Mouse (Mus musculus) stomach, embryonic 14.5 days (tissue): ENCODE measurements around the gene Tent5a. TPM values are rescaled to one million over a fixed set of nuclear protein-coding genes. Genes with fewer than 3 reads are reported as not detected.

Experiments
- ATAC-seq: fragments of 200-750 bp; cut with Nextera tagmentation; 2 replicates; pipeline ENCODE4 v1.8.0; 2017; ENCODE audit warnings: low read depth, moderate TSS enrichment; ENCODE audit not compliant: insufficient number of reproducible peaks, insufficient read depth, low FRiP score
- H3K27ac ChIP-seq: fragments of 300-500 bp; sonication (generic); 2 replicates; pipeline ENCODE4 v1.5.1; 2014; ENCODE audit warnings: mild to moderate bottlenecking, low read length, moderate library complexity, mixed read lengths
- H3K27me3 ChIP-seq: fragments of 300-500 bp; sonication (generic); 2 replicates; pipeline ENCODE4 v1.6.1; 2014; ENCODE audit warnings: low read length, control low read depth, mixed read lengths; ENCODE audit not compliant: control insufficient read depth, insufficient read depth
- H3K36me3 ChIP-seq: fragments of 300-500 bp; sonication (generic); 2 replicates; pipeline ENCODE4 v1.6.1; 2014; ENCODE audit warnings: mild to moderate bottlenecking, control low read depth, low read length, moderate library complexity, mixed read lengths; ENCODE audit not compliant: control insufficient read depth, insufficient read depth
- H3K4me1 ChIP-seq: fragments of 300-500 bp; sonication (generic); 2 replicates; pipeline ENCODE4 v1.6.1; 2014; ENCODE audit warnings: low read length, control low read depth, mixed read lengths; ENCODE audit not compliant: control insufficient read depth, insufficient read depth
- H3K4me2 ChIP-seq: fragments of 300-500 bp; sonication (generic); replicated peaks from 2 replicates; pipeline ENCODE4 v1.6.1; 2014; ENCODE audit warnings: low read depth, low read length, control low read depth
- H3K4me3 ChIP-seq: fragments of 300-500 bp; sonication (generic); 2 replicates; pipeline ENCODE4 v1.5.1; 2014; ENCODE audit warnings: low read depth, low read length, control low read depth
- H3K9ac ChIP-seq: fragments of 300-500 bp; sonication (generic); replicated peaks from 2 replicates; pipeline ENCODE4 v1.6.1; 2014; ENCODE audit warnings: low read depth, mild to moderate bottlenecking, control low read depth, low read length, moderate library complexity, mixed read lengths
- H3K9me3 ChIP-seq: fragments of 300-500 bp; sonication (generic); 2 replicates; pipeline ENCODE4 v1.6.1; 2016; ENCODE audit warnings: low read depth, low read length, control low read depth; ENCODE audit not compliant: control insufficient read depth
- WGBS: fragments of 180-500 bp; shearing (Covaris S2); extraction: QIAGEN DNeasy Blood & Tissue Kit; methylation state at CpG from one replicate; pipeline ENCODE4 v1.1.7; 2014; 5-methylcytosine and 5-hydroxymethylcytosine counted together
- polyA plus RNA-seq: library from polyadenylated mRNA; unstranded; fragments of >200 nt; fragmentation: Nextera tagmentation; extraction: Ambion mirVana; gene quantifications from 2 replicates; pipeline ENCODE4 v1.2.1, GENCODE M21; 2014

Tent5a gene
- polyA plus RNA-seq, 1 experiment from 2014 or later: 27.8 TPM

DNA sequence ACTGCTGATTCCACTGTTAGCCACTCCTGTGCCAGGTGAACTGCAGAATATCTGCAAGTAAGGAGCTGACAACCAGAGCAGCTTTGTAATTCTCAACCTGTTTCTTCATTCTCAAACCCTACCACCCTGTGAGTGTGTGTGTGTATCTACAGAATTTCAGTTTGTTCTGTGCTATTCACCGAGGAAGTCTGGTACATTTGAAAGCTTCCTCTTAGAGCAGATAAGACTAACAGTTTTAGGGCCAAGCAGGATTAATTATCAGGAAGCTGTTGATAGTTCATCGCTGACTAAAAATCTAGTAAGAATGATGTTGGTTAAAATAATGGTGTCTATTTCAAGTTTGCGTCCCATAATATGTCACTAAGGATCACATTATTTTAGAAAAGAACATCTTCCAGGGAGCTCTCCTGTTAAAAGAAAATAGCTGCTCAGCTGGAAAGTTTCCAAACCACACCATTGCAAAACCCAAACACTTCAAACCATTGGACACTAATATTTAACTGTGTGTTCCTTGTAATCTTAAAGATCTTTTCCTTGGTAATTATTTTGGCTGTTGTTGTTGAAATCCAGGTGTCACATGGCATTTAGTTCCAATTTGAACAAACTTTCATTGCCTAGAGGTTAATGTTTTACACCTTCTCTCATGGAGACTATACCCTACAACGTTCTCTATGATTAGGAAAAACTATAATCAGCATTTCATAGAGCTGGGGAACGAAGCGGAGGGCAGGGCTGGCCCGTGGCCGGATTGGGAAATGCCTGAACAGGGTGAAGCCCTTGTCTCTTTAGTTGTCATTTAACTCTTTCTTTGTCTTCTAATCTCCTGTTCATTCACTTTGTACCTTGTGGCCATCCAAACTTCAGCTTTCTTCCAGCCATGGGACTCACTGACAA is 16.0 kb upstream of the Tent5a start:
- Histone ChIP-seq H3K4me2 (no peak overlapping the region), H3K36me3 (no peaks in the 10 kb centered on the region), H3K9ac (no peak overlapping the region), H3K27me3 (no peaks in the 10 kb centered on the region), H3K4me3 (no peak overlapping the region), H3K9me3 (no peaks in the 10 kb centered on the region), H3K27ac (no peak overlapping the region), H3K4me1 (peaks cover 7% of the 10 kb centered on the region; the same call in 1 of the 2 replicates)
- WGBS: 43% methylated on average over 8 of the region's 8 CpGs
- ATAC-seq: no peak

GRCm38 (mm10) chr9:85340303-85340702 is 13.2 kb upstream of the Tent5a start:
- WGBS: 80% methylated on average over 3 of the region's 3 CpGs

GRCm38 (mm10) chr9:85336046-85336445 is 8.9 kb upstream of the Tent5a start:
- Histone ChIP-seq H3K9me3 (no peaks in the 10 kb centered on the region), H3K9ac (no peak overlapping the region), H3K4me2 (no peak overlapping the region), H3K4me1 (no peaks in the 10 kb centered on the region), H3K27ac (no peak overlapping the region), H3K36me3 (no peaks in the 10 kb centered on the region), H3K4me3 (no peak overlapping the region), H3K27me3 (no peaks in the 10 kb centered on the region)
- 86% methylated on average over 7 of the region's 7 CpGs for WGBS
- no peak for ATAC-seq

More at GRCm38 (mm10) chr9:85340303-85340702, 13.2 kb upstream of the Tent5a start:
- H3K36me3 ChIP-seq: no peaks in the 10 kb centered on the region
- no peak overlapping the region for H3K4me2 ChIP-seq
- H3K27ac ChIP-seq: no peak overlapping the region
- H3K9me3 ChIP-seq: no peaks in the 10 kb centered on the region
- H3K9ac ChIP-seq: no peak overlapping the region
- H3K4me1 ChIP-seq: peaks cover 7% of the 10 kb centered on the region; the same call in 1 of the 2 replicates
- H3K27me3 ChIP-seq: no peaks in the 10 kb centered on the region
- no peak overlapping the region for H3K4me3 ChIP-seq
- ATAC-seq: no peak

- no peak overlapping the region for H3K27ac ChIP-seq
- H3K9me3 ChIP-seq: no peaks in the 10 kb centered on the region
- H3K4me1 ChIP-seq: no peaks in the 10 kb centered on the region
- H3K4me2 ChIP-seq: no peak overlapping the region
- no peaks in the 10 kb centered on the region for H3K36me3 ChIP-seq
- no peak overlapping the region for H3K9ac ChIP-seq
- WGBS: 84% methylated on average over 2 of the region's 2 CpGs
- H3K27me3 ChIP-seq: no peaks in the 10 kb centered on the region
- no peak for ATAC-seq
- no peak overlapping the region for H3K4me3 ChIP-seq
Observed at GRCm38 (mm10) chr9:85331521-85331920, 4.4 kb upstream of the Tent5a start.

- WGBS: 2% methylated on average over 16 of the region's 16 CpGs
- H3K4me1 ChIP-seq: no peaks in the 10 kb centered on the region
- no peak overlapping the region for H3K9ac ChIP-seq
- H3K27me3 ChIP-seq: no peaks in the 10 kb centered on the region
- H3K4me3 ChIP-seq: peak overlapping the region; percentile 79
- H3K36me3 ChIP-seq: no peaks in the 10 kb centered on the region
- 0 out of 2 replicates have a peak, but pooled peaks have one; percentile 7 for ATAC-seq
- H3K9me3 ChIP-seq: no peaks in the 10 kb centered on the region
- H3K27ac ChIP-seq: peak overlapping the region; percentile 89
- H3K4me2 ChIP-seq: peak overlapping the region; percentile 72
Observed at GRCm38 (mm10) chr9:85328259-85328658, 1.1 kb upstream of the Tent5a start.

DNA sequence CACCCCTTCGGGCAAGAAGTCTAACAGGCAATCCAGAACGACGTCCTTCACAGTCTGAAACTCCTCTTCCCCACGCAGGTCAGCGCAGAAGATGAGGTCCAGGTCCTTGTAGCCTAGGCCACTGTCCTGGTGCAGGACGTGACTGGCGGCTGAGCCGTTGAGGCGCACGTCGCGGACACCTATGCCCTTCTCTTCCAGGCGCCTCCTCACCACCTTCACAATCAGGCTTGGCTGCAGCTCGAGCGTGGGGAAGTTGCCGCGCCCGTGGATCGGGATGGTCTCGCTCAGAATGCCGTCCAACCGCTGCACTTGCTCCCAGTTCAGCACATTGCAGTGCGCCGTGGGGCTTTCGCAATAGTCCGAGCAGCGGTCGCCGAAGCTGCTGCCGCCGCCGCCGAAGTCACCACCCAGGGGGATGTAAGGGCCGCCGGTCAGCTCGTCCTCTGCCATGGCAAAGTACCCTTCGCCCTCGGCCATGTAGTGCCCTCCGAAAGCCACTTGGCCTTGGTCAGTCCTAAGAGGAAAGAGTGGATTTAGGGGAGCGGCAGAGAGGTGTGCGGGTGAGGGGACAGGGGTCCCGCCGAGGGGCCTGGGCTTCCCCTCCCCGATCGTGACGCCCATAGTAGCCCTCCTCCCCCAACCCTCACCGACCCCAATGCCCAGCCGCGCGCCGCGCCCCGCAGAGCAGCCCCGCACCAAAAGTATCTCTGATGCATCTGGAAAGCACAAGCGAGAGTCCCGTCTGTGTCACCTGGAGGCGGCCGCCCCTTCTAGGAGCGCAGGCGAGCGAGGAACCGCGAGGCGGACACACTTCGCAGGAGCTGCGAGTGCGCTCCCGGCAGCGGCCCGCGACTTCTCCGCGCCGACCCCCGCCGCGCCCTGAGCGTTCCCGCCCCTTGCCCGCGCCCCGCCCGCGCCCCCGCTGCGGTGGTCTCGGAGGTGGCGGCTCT is 581 bp downstream of the Tent5a start:
- H3K27me3 ChIP-seq: no peaks in the 10 kb centered on the region
- peak overlapping the region; percentile 71 for H3K9ac ChIP-seq
- under 1% methylated on average over 66 of the region's 88 CpGs for WGBS
- peak; percentile 51; the same call in 1 of the 2 replicates for ATAC-seq
- peak overlapping the region; percentile 79 for H3K4me3 ChIP-seq
- H3K4me2 ChIP-seq: peak overlapping the region; percentile 72
- no peaks in the 10 kb centered on the region for H3K36me3 ChIP-seq
- H3K4me1 ChIP-seq: no peaks in the 10 kb centered on the region
- H3K9me3 ChIP-seq: no peaks in the 10 kb centered on the region
- peak overlapping the region; percentile 72 for H3K27ac ChIP-seq

GRCm38 (mm10) chr9:85325201-85325868 is 1.8 kb downstream of the Tent5a start:
- Histone ChIP-seq H3K9me3 (no peaks in the 10 kb centered on the region), H3K27ac (no peak overlapping the region), H3K4me3 (peak overlapping the region; percentile 79), H3K27me3 (no peaks in the 10 kb centered on the region), H3K36me3 (no peaks in the 10 kb centered on the region), H3K9ac (no peak overlapping the region), H3K4me2 (peak overlapping the region; percentile 72), H3K4me1 (no peaks in the 10 kb centered on the region)
- ATAC-seq: no peak
- WGBS: 31% methylated on average over 17 of the region's 17 CpGs
